Mouse (Mus musculus) right cerebral cortex, postnatal 4 days (tissue): ENCODE measurements around the gene Ezh1.

ENCODE experiments used
- DNase-seq: peaks from one replicate; pipeline ENCODE4 v3.0.0-alpha.2; 2022

Ezh1 gene

GRCm38 (mm10) chr11:101180261-101180660, 46.0 kb downstream of the Ezh1 start:
- DNase-seq, result no peak

GRCm38 (mm10) chr11:101179306-101179705, 47.0 kb downstream of the Ezh1 start:
- no peak for DNase-seq

- DNase-seq, result no peak
Observed at GRCm38 (mm10) chr11:101178061-101179058, 47.9 kb downstream of the Ezh1 start.

- DNase-seq, result peak; percentile 67
Observed at GRCm38 (mm10) chr11:101176933-101177773, 49.1 kb downstream of the Ezh1 start.

- DNase-seq, result peak; percentile 45
Observed at GRCm38 (mm10) chr11:101176117-101176691, 50.1 kb downstream of the Ezh1 start.

- no peak for DNase-seq
Observed at GRCm38 (mm10) chr11:101175636-101176116, 50.6 kb downstream of the Ezh1 start.

GRCm38 (mm10) chr11:101174851-101175628, 51.2 kb downstream of the Ezh1 start, which contains the start of gene Ccr10:
TSS of gene Ccr10 (minus strand) at chr11:101175443.
- no peak for DNase-seq

- peak; percentile 44 for DNase-seq
Observed at GRCm38 (mm10) chr11:101174389-101174745, 51.9 kb downstream of the Ezh1 start.

- DNase-seq, result peak; percentile 68
Observed at GRCm38 (mm10) chr11:101173631-101174388, 52.5 kb downstream of the Ezh1 start.

- no peak for DNase-seq
Observed at GRCm38 (mm10) chr11:101173112-101173511, 53.2 kb downstream of the Ezh1 start.

- DNase-seq, result no peak
Observed at GRCm38 (mm10) chr11:101172434-101172815, 53.8 kb downstream of the Ezh1 start.

- peak; percentile 62 for DNase-seq
Observed at GRCm38 (mm10) chr11:101171721-101172433, 54.4 kb downstream of the Ezh1 start.

- DNase-seq, result peak; percentile 86
Observed at GRCm38 (mm10) chr11:101170811-101171610, 55.3 kb downstream of the Ezh1 start, which contains the start of gene Plekhh3. TSS of gene Plekhh3 (minus strand) at chr11:101171351.

- DNase-seq, result no peak
Observed at GRCm38 (mm10) chr11:101170354-101170810, 55.9 kb downstream of the Ezh1 start, which contains the start of gene Cntnap1. TSS of gene Cntnap1 (plus strand) at chr11:101170523.

GRCm38 (mm10) chr11:101169301-101170107, 56.8 kb downstream of the Ezh1 start:
- no peak for DNase-seq

GRCm38 (mm10) chr11:101168301-101168980, 57.8 kb downstream of the Ezh1 start:
- DNase-seq, result no peak

- no peak for DNase-seq
Observed at GRCm38 (mm10) chr11:101167963-101168300, 58.3 kb downstream of the Ezh1 start.
